Mouse (Mus musculus) intestine, embryonic 16.5 days (tissue): ENCODE results near the gene 1810009A15Rik. TPM values are rescaled to one million over a fixed set of nuclear protein-coding genes. Genes with fewer than 3 reads are reported as not detected.

Experiments used
- ATAC-seq: fragments of 200-750 bp; cut with Nextera tagmentation; 2 replicates; pipeline ENCODE4 v1.8.0; 2017; ENCODE audit warnings: moderate TSS enrichment, moderate library complexity
- H3K27ac ChIP-seq: fragments of 300-500 bp; sonication (generic); 2 replicates; pipeline ENCODE4 v1.5.1; 2014; ENCODE audit warnings: mild to moderate bottlenecking, low read length
- H3K27me3 ChIP-seq: fragments of 300-500 bp; sonication (generic); replicated peaks from 2 replicates; pipeline ENCODE4 v1.6.1; 2014; ENCODE audit warnings: low read length, control low read depth, mixed read lengths; ENCODE audit not compliant: control insufficient read depth, insufficient read depth
- H3K36me3 ChIP-seq: fragments of 300-500 bp; sonication (generic); 2 replicates; pipeline ENCODE4 v1.6.1; 2014; ENCODE audit warnings: low read length, control low read depth; ENCODE audit not compliant: control insufficient read depth, insufficient read depth
- H3K4me1 ChIP-seq: fragments of 300-500 bp; sonication (generic); 2 replicates; pipeline ENCODE4 v1.6.1; 2014; ENCODE audit warnings: low read length, control low read depth, mixed read lengths; ENCODE audit not compliant: control insufficient read depth, insufficient read depth
- H3K4me2 ChIP-seq: fragments of 300-500 bp; sonication (generic); 2 replicates; pipeline ENCODE4 v1.6.1; 2014; ENCODE audit warnings: low read depth, low read length, control low read depth
- H3K4me3 ChIP-seq: fragments of 300-500 bp; sonication (generic); 2 replicates; pipeline ENCODE4 v1.5.1; 2014; ENCODE audit warnings: mild to moderate bottlenecking, low read length
- H3K9ac ChIP-seq: fragments of 300-500 bp; sonication (generic); 2 replicates; pipeline ENCODE4 v1.6.1; 2014; ENCODE audit warnings: low read depth, low read length
- H3K9me3 ChIP-seq: fragments of 300-500 bp; sonication (generic); 2 replicates; pipeline ENCODE4 v1.6.1; 2016; ENCODE audit warnings: low read length, control low read depth; ENCODE audit not compliant: control insufficient read depth
- WGBS: fragments of 180-500 bp; shearing (Covaris S2); extraction: QIAGEN DNeasy Blood & Tissue Kit; methylation state at CpG from one replicate; pipeline ENCODE4 v1.1.7; 2014; 5-methylcytosine and 5-hydroxymethylcytosine counted together
- polyA plus RNA-seq: library from polyadenylated mRNA; unstranded; fragments of >200 nt; fragmentation: Nextera tagmentation; extraction: Ambion mirVana; gene quantifications from 2 replicates; pipeline ENCODE4 v1.2.1, GENCODE M21; 2015

The 1810009A15Rik gene
- polyA plus RNA-seq, 1 experiment from 2014 or later = 89.2 TPM

- Histone ChIP-seq H3K4me1 (no peaks in the 10 kb centered on the region), H3K4me2 (no peak overlapping the region), H3K9me3 (no peaks in the 10 kb centered on the region), H3K27me3 (no peaks in the 10 kb centered on the region), H3K9ac (no peak overlapping the region), H3K36me3 (peaks cover 33% of the 10 kb centered on the region), H3K4me3 (no peak overlapping the region), H3K27ac (no peak overlapping the region)
- WGBS = 95% methylated on average over 3 of the region's 3 CpGs
- ATAC-seq = no peak
Measured at GRCm38 (mm10) chr19:8914212-8914611, 25.6 kb downstream of the 1810009A15Rik start.

GRCm38 (mm10) chr19:8919000-8919399 is 30.3 kb downstream of the 1810009A15Rik start:
- Histone ChIP-seq H3K4me3 (no peak overlapping the region), H3K27ac (no peak overlapping the region), H3K27me3 (no peaks in the 10 kb centered on the region), H3K9ac (no peak overlapping the region), H3K4me2 (no peak overlapping the region), H3K36me3 (peaks cover 9% of the 10 kb centered on the region), H3K9me3 (no peaks in the 10 kb centered on the region), H3K4me1 (peaks cover 10% of the 10 kb centered on the region; the same call in 1 of the 2 replicates)
- ATAC-seq = no peak
- WGBS = 91% methylated on average over 3 of the region's 3 CpGs

GRCm38 (mm10) chr19:8919684-8920072 is 31.0 kb downstream of the 1810009A15Rik start:
- Histone ChIP-seq H3K36me3 (peaks cover 2% of the 10 kb centered on the region), H3K4me2 (peak overlapping the region; percentile 75), H3K4me1 (peaks cover 10% of the 10 kb centered on the region; the same call in 1 of the 2 replicates), H3K4me3 (peak overlapping the region; percentile 83), H3K27ac (peak overlapping the region; percentile 96), H3K27me3 (no peaks in the 10 kb centered on the region), H3K9ac (peak overlapping the region; percentile 86), H3K9me3 (no peaks in the 10 kb centered on the region)
- no peak for ATAC-seq
- 68% methylated on average over 6 of the region's 6 CpGs for WGBS

GRCm38 (mm10) chr19:8920073-8920736 is 31.6 kb downstream of the 1810009A15Rik start, which contains the start of gene B3gat3:
Gene B3gat3 (plus strand): TSS chr19:8920374.
- Histone ChIP-seq H3K9ac (peak within 1 kb of the TSS; percentile 86), H3K4me3 (peak within 1 kb of the TSS; percentile 83), H3K27ac (peak within 1 kb of the TSS; percentile 96), H3K27me3 (no peaks in the 10 kb centered on the region), H3K9me3 (no peaks in the 10 kb centered on the region), H3K36me3 (no peaks in the 10 kb centered on the region), H3K4me1 (peaks cover 10% of the 10 kb centered on the region; the same call in 1 of the 2 replicates), H3K4me2 (peak within 1 kb of the TSS; percentile 75)
- peak; percentile 99 for ATAC-seq
- 2% methylated on average over 50 of the region's 50 CpGs for whole genome bisulfite sequencing

- H3K9ac ChIP-seq = peak overlapping the region; percentile 86
- H3K4me1 ChIP-seq = peaks cover 10% of the 10 kb centered on the region; the same call in 1 of the 2 replicates
- peak; percentile 11; the same call in 1 of the 2 replicates for ATAC-seq
- no peaks in the 10 kb centered on the region for H3K9me3 ChIP-seq
- WGBS = 2% methylated on average over 6 of the region's 6 CpGs
- no peaks in the 10 kb centered on the region for H3K27me3 ChIP-seq
- H3K27ac ChIP-seq = peak overlapping the region; percentile 96
- no peaks in the 10 kb centered on the region; the same call in 1 of the 2 replicates for H3K36me3 ChIP-seq
- peak overlapping the region; percentile 83 for H3K4me3 ChIP-seq
- peak overlapping the region; percentile 75 for H3K4me2 ChIP-seq
Measured at GRCm38 (mm10) chr19:8920836-8921291, 32.2 kb downstream of the 1810009A15Rik start.

GRCm38 (mm10) chr19:8921741-8922140 is 33.1 kb downstream of the 1810009A15Rik start:
- no peaks in the 10 kb centered on the region for H3K27me3 ChIP-seq
- peak overlapping the region; percentile 43; the same call in 1 of the 2 replicates for H3K9ac ChIP-seq
- peaks cover 3% of the 10 kb centered on the region for H3K36me3 ChIP-seq
- no peak overlapping the region for H3K27ac ChIP-seq
- H3K4me2 ChIP-seq = peak overlapping the region; percentile 35; the same call in 1 of the 2 replicates
- H3K9me3 ChIP-seq = no peaks in the 10 kb centered on the region
- H3K4me3 ChIP-seq = no peak overlapping the region
- ATAC-seq = no peak
- peaks cover 10% of the 10 kb centered on the region; the same call in 1 of the 2 replicates for H3K4me1 ChIP-seq
- WGBS = 74% methylated on average over 9 of the region's 9 CpGs

GRCm38 (mm10) chr19:8926766-8927165 is 38.1 kb downstream of the 1810009A15Rik start:
- no peak for ATAC-seq
- peaks cover 7% of the 10 kb centered on the region for H3K36me3 ChIP-seq

GRCm38 (mm10) chr19:8927891-8928525 is 39.4 kb downstream of the 1810009A15Rik start:
- H3K36me3 ChIP-seq = peaks cover 7% of the 10 kb centered on the region
- H3K27ac ChIP-seq = no peak overlapping the region
- ATAC-seq = no peak
- H3K9me3 ChIP-seq = no peaks in the 10 kb centered on the region
- 81% methylated on average over 12 of the region's 12 CpGs for WGBS
- H3K4me2 ChIP-seq = no peak overlapping the region
- no peak overlapping the region for H3K9ac ChIP-seq
- H3K27me3 ChIP-seq = no peaks in the 10 kb centered on the region
- H3K4me3 ChIP-seq = no peak overlapping the region
- peaks cover 16% of the 10 kb centered on the region for H3K4me1 ChIP-seq

More at GRCm38 (mm10) chr19:8926766-8927165, 38.1 kb downstream of the 1810009A15Rik start:
- 93% methylated on average over 2 of the region's 2 CpGs for WGBS
- no peaks in the 10 kb centered on the region for H3K27me3 ChIP-seq
- H3K9me3 ChIP-seq = no peaks in the 10 kb centered on the region
- no peak overlapping the region for H3K4me3 ChIP-seq
- no peak overlapping the region for H3K9ac ChIP-seq
- peaks cover 18% of the 10 kb centered on the region for H3K4me1 ChIP-seq
- H3K4me2 ChIP-seq = no peak overlapping the region
- no peak overlapping the region for H3K27ac ChIP-seq

GRCm38 (mm10) chr19:8928689-8929223 is 40.1 kb downstream of the 1810009A15Rik start:
- Histone ChIP-seq H3K4me3 (peak overlapping the region; percentile 85), H3K4me2 (peak overlapping the region; percentile 84), H3K27me3 (no peaks in the 10 kb centered on the region), H3K9ac (peak overlapping the region; percentile 92), H3K9me3 (no peaks in the 10 kb centered on the region), H3K27ac (peak overlapping the region; percentile 78), H3K36me3 (peaks cover 9% of the 10 kb centered on the region), H3K4me1 (peaks cover 16% of the 10 kb centered on the region)
- peak; percentile 27 for ATAC-seq
- WGBS = 25% methylated on average over 16 of the region's 16 CpGs
